Mouse (Mus musculus) limb, embryonic 12.5 days (tissue): ENCODE results near the gene Lbx1. TPM values are rescaled to one million over a fixed set of nuclear protein-coding genes. Genes with fewer than 3 reads are reported as not detected.

Source experiments
- ATAC-seq: fragments of 200-750 bp; cut with Nextera tagmentation; 2 replicates; pipeline ENCODE4 v1.8.0; 2017; ENCODE audit warnings: low read depth, moderate TSS enrichment; ENCODE audit not compliant: insufficient number of reproducible peaks, insufficient read depth, low FRiP score, low TSS enrichment
- H3K27ac ChIP-seq: fragments of 300-500 bp; sonication (generic); 2 replicates; pipeline ENCODE4 v1.5.1; 2016; ENCODE audit warnings: mild to moderate bottlenecking, moderate library complexity
- H3K27me3 ChIP-seq: fragments of 300-500 bp; sonication (generic); 2 replicates; pipeline ENCODE4 v1.6.1; 2016; ENCODE audit warnings: mild to moderate bottlenecking, moderate library complexity
- H3K36me3 ChIP-seq: fragments of 300-500 bp; sonication (generic); 2 replicates; pipeline ENCODE4 v1.6.1; 2016; ENCODE audit warnings: mild to moderate bottlenecking, moderate library complexity
- H3K4me1 ChIP-seq: fragments of 300-500 bp; sonication (generic); replicated peaks from 2 replicates; pipeline ENCODE4 v1.6.1; 2016
- H3K4me2 ChIP-seq: fragments of 300-500 bp; sonication (generic); 2 replicates; pipeline ENCODE4 v1.6.1; 2016; ENCODE audit warnings: mild to moderate bottlenecking, moderate library complexity
- H3K4me3 ChIP-seq: fragments of 300-500 bp; sonication (generic); replicated peaks from 2 replicates; pipeline ENCODE4 v1.5.1; 2016; ENCODE audit warnings: mild to moderate bottlenecking
- H3K9ac ChIP-seq: fragments of 300-500 bp; sonication (generic); replicated peaks from 2 replicates; pipeline ENCODE4 v1.6.1; 2016; ENCODE audit warnings: mild to moderate bottlenecking, moderate library complexity
- H3K9me3 ChIP-seq: fragments of 300-500 bp; sonication (generic); 2 replicates; pipeline ENCODE4 v1.6.1; 2016; ENCODE audit warnings: mild to moderate bottlenecking, moderate library complexity
- WGBS: fragments of 180-500 bp; shearing (Covaris S2); methylation state at CpG from one replicate; pipeline ENCODE4 v1.1.7; 2016; 5-methylcytosine and 5-hydroxymethylcytosine counted together
- polyA plus RNA-seq: library from polyadenylated mRNA; unstranded; fragments of >200 nt; fragmentation: Nextera tagmentation; extraction: Ambion mirVana; gene quantifications from 2 replicates; pipeline ENCODE4 v1.2.1, GENCODE M21; 2016

The Lbx1 gene
- polyA plus RNA-seq, 1 experiment from 2014 or later: 3.1 TPM

GRCm38 (mm10) chr19:45209776-45210422 is 25.7 kb downstream of the Lbx1 start:
- Histone ChIP-seq H3K27me3 (peaks cover 45% of the 10 kb centered on the region), H3K27ac (no peak overlapping the region), H3K9ac (no peak overlapping the region), H3K36me3 (no peaks in the 10 kb centered on the region), H3K9me3 (peaks cover 8% of the 10 kb centered on the region; the same call in 1 of the 2 replicates), H3K4me1 (peaks cover 8% of the 10 kb centered on the region; the same call in 1 of the 2 replicates), H3K4me2 (no peak overlapping the region), H3K4me3 (no peak overlapping the region)
- 70% methylated on average over 14 of the region's 14 CpGs for WGBS
- no peak for ATAC-seq

DNA sequence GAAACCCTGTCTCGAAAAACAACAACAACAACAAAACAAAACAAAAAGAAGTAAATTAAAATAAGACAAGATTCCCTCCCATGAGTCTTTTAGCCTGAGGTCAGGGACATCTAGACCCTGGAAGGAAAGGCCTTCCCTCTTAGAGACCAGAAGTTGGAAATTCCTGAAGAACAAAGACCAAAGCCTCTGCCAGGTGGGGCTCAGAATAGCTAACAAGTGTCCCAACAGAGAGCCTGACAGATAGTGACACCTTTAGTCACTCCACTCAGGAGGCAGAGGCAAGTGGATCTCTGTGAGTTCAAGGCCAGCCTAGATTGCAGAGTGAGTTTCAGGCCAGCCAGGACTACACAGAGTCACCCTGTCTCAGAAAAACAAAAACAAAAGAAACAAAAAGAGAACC is 26.4 kb downstream of the Lbx1 start:
- 74% methylated on average over 1 of the region's 1 CpGs for WGBS
- no peak overlapping the region for H3K9ac ChIP-seq
- H3K4me3 ChIP-seq: no peak overlapping the region
- peaks cover 45% of the 10 kb centered on the region for H3K27me3 ChIP-seq
- peaks cover 8% of the 10 kb centered on the region; the same call in 1 of the 2 replicates for H3K9me3 ChIP-seq
- H3K4me1 ChIP-seq: peaks cover 8% of the 10 kb centered on the region; the same call in 1 of the 2 replicates
- no peak for ATAC-seq
- no peaks in the 10 kb centered on the region for H3K36me3 ChIP-seq
- H3K4me2 ChIP-seq: no peak overlapping the region
- no peak overlapping the region for H3K27ac ChIP-seq

GRCm38 (mm10) chr19:45208438-45209060 is 27.1 kb downstream of the Lbx1 start:
- 12% methylated on average over 22 of the region's 22 CpGs for WGBS
- H3K4me3 ChIP-seq: peak overlapping the region; percentile 21
- H3K27ac ChIP-seq: 0 out of 2 replicates have a peak overlapping the region, but pooled peaks have one; percentile 41
- H3K4me2 ChIP-seq: peak overlapping the region; percentile 49
- H3K36me3 ChIP-seq: no peaks in the 10 kb centered on the region
- peaks cover 8% of the 10 kb centered on the region; the same call in 1 of the 2 replicates for H3K4me1 ChIP-seq
- H3K9ac ChIP-seq: peak overlapping the region; percentile 37
- peaks cover 8% of the 10 kb centered on the region; the same call in 1 of the 2 replicates for H3K9me3 ChIP-seq
- H3K27me3 ChIP-seq: peaks cover 45% of the 10 kb centered on the region
- ATAC-seq: no peak

- Histone ChIP-seq H3K27me3 (peaks cover 45% of the 10 kb centered on the region), H3K4me2 (peak overlapping the region; percentile 49), H3K9me3 (peaks cover 8% of the 10 kb centered on the region; the same call in 1 of the 2 replicates), H3K36me3 (no peaks in the 10 kb centered on the region), H3K27ac (no peak overlapping the region), H3K4me3 (peak overlapping the region; percentile 21), H3K9ac (peak overlapping the region; percentile 37), H3K4me1 (peaks cover 8% of the 10 kb centered on the region; the same call in 1 of the 2 replicates)
- 34% methylated on average over 19 of the region's 19 CpGs for WGBS
- no peak for ATAC-seq
Measured at GRCm38 (mm10) chr19:45207662-45208437, 27.8 kb downstream of the Lbx1 start.

DNA sequence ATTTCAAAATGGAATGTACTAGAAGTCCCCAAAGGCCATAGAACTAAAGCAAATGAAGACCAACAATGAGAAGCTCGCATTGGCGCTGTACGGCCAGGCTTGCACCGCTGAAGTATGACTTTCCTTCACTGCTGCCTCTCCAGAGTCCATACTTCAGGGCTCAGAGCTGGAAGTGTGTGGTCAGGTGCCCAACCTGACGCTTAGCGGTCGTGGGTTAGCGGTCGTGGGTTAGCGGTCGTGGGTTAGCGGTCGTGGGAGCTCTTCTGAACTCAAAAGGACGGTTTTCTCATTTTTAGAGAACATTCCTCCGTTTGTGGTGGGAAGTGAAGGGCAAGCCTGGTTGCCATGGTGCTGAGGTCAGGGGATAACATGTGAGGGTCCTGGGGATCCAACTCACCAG is 28.5 kb downstream of the Lbx1 start:
- no peak overlapping the region for H3K27ac ChIP-seq
- H3K9me3 ChIP-seq: peaks cover 12% of the 10 kb centered on the region; the same call in 1 of the 2 replicates
- ATAC-seq: no peak
- no peak overlapping the region for H3K4me2 ChIP-seq
- H3K4me1 ChIP-seq: peaks cover 8% of the 10 kb centered on the region; the same call in 1 of the 2 replicates
- no peak overlapping the region for H3K9ac ChIP-seq
- no peak overlapping the region for H3K4me3 ChIP-seq
- 95% methylated on average over 15 of the region's 15 CpGs for WGBS
- H3K27me3 ChIP-seq: peaks cover 45% of the 10 kb centered on the region
- H3K36me3 ChIP-seq: no peaks in the 10 kb centered on the region

GRCm38 (mm10) chr19:45205311-45206105 is 30.1 kb downstream of the Lbx1 start:
- no peak for ATAC-seq
- Histone ChIP-seq H3K27ac (no peak overlapping the region), H3K9me3 (peaks cover 12% of the 10 kb centered on the region; the same call in 1 of the 2 replicates), H3K4me2 (no peak overlapping the region), H3K27me3 (peaks cover 45% of the 10 kb centered on the region), H3K36me3 (no peaks in the 10 kb centered on the region), H3K4me1 (peaks cover 8% of the 10 kb centered on the region; the same call in 1 of the 2 replicates), H3K9ac (no peak overlapping the region), H3K4me3 (no peak overlapping the region)
- WGBS: 70% methylated on average over 3 of the region's 3 CpGs

- Histone ChIP-seq H3K36me3 (no peaks in the 10 kb centered on the region), H3K4me1 (no peaks in the 10 kb centered on the region), H3K9ac (no peak overlapping the region), H3K4me2 (no peak overlapping the region), H3K27me3 (peaks cover 3% of the 10 kb centered on the region; the same call in 1 of the 2 replicates), H3K9me3 (peaks cover 20% of the 10 kb centered on the region), H3K27ac (no peak overlapping the region), H3K4me3 (no peak overlapping the region)
- WGBS: 87% methylated on average over 8 of the region's 8 CpGs
- ATAC-seq: no peak
Measured at GRCm38 (mm10) chr19:45196967-45197366, 38.6 kb downstream of the Lbx1 start.

DNA sequence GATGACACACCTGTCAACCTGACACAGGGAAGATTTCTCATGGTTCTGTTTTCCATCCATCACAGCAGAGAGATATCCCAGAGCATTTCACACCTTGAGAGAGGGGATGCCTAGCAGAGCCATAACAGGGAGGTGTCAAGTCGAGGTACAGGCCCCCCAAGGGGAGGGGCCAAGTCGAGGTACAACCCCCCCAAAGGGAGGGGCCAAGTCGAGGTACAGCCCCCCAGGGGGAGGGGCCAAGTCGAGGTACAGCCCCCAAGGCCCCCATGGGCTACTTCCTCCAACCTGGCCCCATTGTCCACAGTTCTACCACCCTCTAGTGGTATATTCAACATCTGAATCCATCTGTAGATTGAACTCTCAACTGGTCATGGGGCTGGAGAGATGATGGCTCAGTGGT is 41.0 kb downstream of the Lbx1 start:
- Histone ChIP-seq H3K36me3 (no peaks in the 10 kb centered on the region), H3K4me2 (no peak overlapping the region), H3K9ac (no peak overlapping the region), H3K4me3 (no peak overlapping the region), H3K4me1 (no peaks in the 10 kb centered on the region), H3K27ac (no peak overlapping the region), H3K27me3 (peaks cover 3% of the 10 kb centered on the region; the same call in 1 of the 2 replicates), H3K9me3 (peaks cover 20% of the 10 kb centered on the region)
- ATAC-seq: no peak
- 52% methylated on average over 4 of the region's 4 CpGs for WGBS
